Mouse (Mus musculus): ENCODE data around the gene Cabp2. TPM values are rescaled to one million over a fixed set of nuclear protein-coding genes. Genes with fewer than 3 reads are reported as not detected.

The Cabp2 gene
- not detected in 2 replicates for total RNA-seq (2012; rRNA removed)

GRCm38 (mm10) chr19:4081394-4081793, at the start of gene Cabp2:
Cabp2 (plus strand) TSS chr19:4081578.
- no peak for TF ChIP-seq HCFC1 (IDR thresholded peaks at IDR 0.05; ENCODE audit: borderline replicate concordance, insufficient read depth, low read length)
- TF ChIP-seq MAFK (IDR thresholded peaks at IDR 0.05; ENCODE audit: insufficient read depth, low read depth, low read length): no peak
- no peak for TF ChIP-seq ZNF384 (IDR thresholded peaks at IDR 0.05; ENCODE audit: low read depth, low read length)
- no peak for TF ChIP-seq CHD2 (IDR thresholded peaks at IDR 0.05; ENCODE audit: low read depth, low read length)
- no peak for TF ChIP-seq ZC3H11A (IDR thresholded peaks at IDR 0.05; ENCODE audit: borderline replicate concordance, low read depth, low read length)
- Histone ChIP-seq H3K4me1 (ENCODE audit: control insufficient read depth in 2 of 2, insufficient read depth in 2 of 2, low read length in 2 of 2, poor library complexity in 1 of 2) (peaks cover 0 to 9% of the 10 kb centered on the region in 2 experiments; a peak in 1 of 4 replicates), H3K36me3 (ENCODE audit: control insufficient read depth, insufficient read depth, low read length, poor library complexity, severe bottlenecking) (no peaks in the 10 kb centered on the region), H3K9me3 (ENCODE audit: control insufficient read depth, insufficient read depth, low read depth, low read length) (no peaks in the 10 kb centered on the region), H3K9ac (ENCODE audit: insufficient read depth, low read depth, low read length, poor library complexity, severe bottlenecking) (no peak within 1 kb of the TSS), H3K27ac (ENCODE audit: insufficient read depth, low read depth, low read length, poor library complexity, severe bottlenecking) (no peak within 1 kb of the TSS), H3K4me3 (ENCODE audit: insufficient read depth in 1 of 2, low read depth in 1 of 2, low read length in 2 of 2, poor library complexity in 1 of 2, severe bottlenecking in 1 of 2) (no peak within 1 kb of the TSS)
- no peak for DNase-seq (ENCODE audit: low read depth, low spot score)
- in situ Hi-C loops (cut with MboI; ENCODE audit: low sequenced_read_pairs in 2 of 2, unreplicated experiment in 2 of 2): no loop called here

GRCm38 (mm10) chr19:4032668-4033067, 48.7 kb upstream of the Cabp2 start:
- no peak overlapping the region for H3K4me3 ChIP-seq (ENCODE audit: insufficient read depth in 1 of 2, low read depth in 1 of 2, low read length in 2 of 2, poor library complexity in 1 of 2, severe bottlenecking in 1 of 2)
- peaks cover 0 to 7% of the 10 kb centered on the region in 2 experiments; a peak in 1 of 4 replicates for H3K4me1 ChIP-seq (ENCODE audit: control insufficient read depth in 2 of 2, insufficient read depth in 2 of 2, low read length in 2 of 2, poor library complexity in 1 of 2)
- H3K9ac ChIP-seq (ENCODE audit: insufficient read depth, low read depth, low read length, poor library complexity, severe bottlenecking): no peak overlapping the region
- no peaks in the 10 kb centered on the region for H3K9me3 ChIP-seq (ENCODE audit: control insufficient read depth, insufficient read depth, low read depth, low read length)
- H3K27ac ChIP-seq (ENCODE audit: insufficient read depth, low read depth, low read length, poor library complexity, severe bottlenecking): no peak overlapping the region; the same call in 1 of the 2 replicates
- in situ Hi-C loops (cut with MboI; ENCODE audit: low sequenced_read_pairs in 2 of 2, unreplicated experiment in 2 of 2): no loop called here
- TF ChIP-seq CHD2 (IDR thresholded peaks at IDR 0.05; ENCODE audit: low read depth, low read length) (no peak), ZNF384 (IDR thresholded peaks at IDR 0.05; ENCODE audit: low read depth, low read length) (no peak)
- DNase-seq (ENCODE audit: low read depth, low spot score): no peak
- peaks cover 6% of the 10 kb centered on the region; the same call in 1 of the 2 replicates for H3K36me3 ChIP-seq (ENCODE audit: control insufficient read depth, insufficient read depth, low read length, poor library complexity, severe bottlenecking)

- no peak overlapping the region for H3K9ac ChIP-seq (ENCODE audit: insufficient read depth, low read depth, low read length, poor library complexity, severe bottlenecking)
- in situ Hi-C loops (cut with MboI; ENCODE audit: low sequenced_read_pairs in 2 of 2, unreplicated experiment in 2 of 2): no loop called here
- no peak for DNase-seq (ENCODE audit: low read depth, low spot score)
- no peak overlapping the region for H3K4me3 ChIP-seq (ENCODE audit: insufficient read depth in 1 of 2, low read depth in 1 of 2, low read length in 2 of 2, poor library complexity in 1 of 2, severe bottlenecking in 1 of 2)
- peaks cover 6% of the 10 kb centered on the region; the same call in 1 of the 2 replicates for H3K36me3 ChIP-seq (ENCODE audit: control insufficient read depth, insufficient read depth, low read length, poor library complexity, severe bottlenecking)
- no peak overlapping the region for H3K27ac ChIP-seq (ENCODE audit: insufficient read depth, low read depth, low read length, poor library complexity, severe bottlenecking)
- peaks cover 0 to 7% of the 10 kb centered on the region in 2 experiments; a peak in 1 of 4 replicates for H3K4me1 ChIP-seq (ENCODE audit: control insufficient read depth in 2 of 2, insufficient read depth in 2 of 2, low read length in 2 of 2, poor library complexity in 1 of 2)
- TF ChIP-seq ZC3H11A (IDR thresholded peaks at IDR 0.05; ENCODE audit: borderline replicate concordance, low read depth, low read length) (no peak), MAFK (IDR thresholded peaks at IDR 0.05; ENCODE audit: insufficient read depth, low read depth, low read length) (no peak), CHD2 (IDR thresholded peaks at IDR 0.05; ENCODE audit: low read depth, low read length) (no peak), ZNF384 (IDR thresholded peaks at IDR 0.05; ENCODE audit: low read depth, low read length) (no peak), HCFC1 (IDR thresholded peaks at IDR 0.05; ENCODE audit: borderline replicate concordance, insufficient read depth, low read length) (no peak)
- H3K9me3 ChIP-seq (ENCODE audit: control insufficient read depth, insufficient read depth, low read depth, low read length): no peaks in the 10 kb centered on the region
These were observed 48.1 kb upstream of the Cabp2 start for GRCm38 (mm10) chr19:4033298-4033697.

GRCm38 (mm10) chr19:4033742-4034141, 47.6 kb upstream of the Cabp2 start:
- Histone ChIP-seq H3K4me3 (ENCODE audit: insufficient read depth in 1 of 2, low read depth in 1 of 2, low read length in 2 of 2, poor library complexity in 1 of 2, severe bottlenecking in 1 of 2) (no peak overlapping the region), H3K9ac (ENCODE audit: insufficient read depth, low read depth, low read length, poor library complexity, severe bottlenecking) (no peak overlapping the region), H3K4me1 (ENCODE audit: control insufficient read depth in 2 of 2, insufficient read depth in 2 of 2, low read length in 2 of 2, poor library complexity in 1 of 2) (peaks cover 0 to 7% of the 10 kb centered on the region in 2 experiments; a peak in 1 of 4 replicates), H3K27ac (ENCODE audit: insufficient read depth, low read depth, low read length, poor library complexity, severe bottlenecking) (no peak overlapping the region), H3K36me3 (ENCODE audit: control insufficient read depth, insufficient read depth, low read length, poor library complexity, severe bottlenecking) (peaks cover 6% of the 10 kb centered on the region; the same call in 1 of the 2 replicates), H3K9me3 (ENCODE audit: control insufficient read depth, insufficient read depth, low read depth, low read length) (no peaks in the 10 kb centered on the region)
- in situ Hi-C loops (cut with MboI; ENCODE audit: low sequenced_read_pairs in 2 of 2, unreplicated experiment in 2 of 2): no loop called here
- TF ChIP-seq MAFK (IDR thresholded peaks at IDR 0.05; ENCODE audit: insufficient read depth, low read depth, low read length) (no peak), HCFC1 (IDR thresholded peaks at IDR 0.05; ENCODE audit: borderline replicate concordance, insufficient read depth, low read length) (no peak), CHD2 (IDR thresholded peaks at IDR 0.05; ENCODE audit: low read depth, low read length) (no peak), ZNF384 (IDR thresholded peaks at IDR 0.05; ENCODE audit: low read depth, low read length) (no peak), ZC3H11A (IDR thresholded peaks at IDR 0.05; ENCODE audit: borderline replicate concordance, low read depth, low read length) (no peak)
- no peak for DNase-seq (ENCODE audit: low read depth, low spot score)
